Mouse (Mus musculus): ENCODE results near the gene Ergic1.

The Ergic1 gene

GRCm38 (mm10) chr17:26600913-26601447 is 39.7 kb downstream of the Ergic1 start:
- DNase-seq (ENCODE audit: low spot score): no peak

GRCm38 (mm10) chr17:26601514-26601913 is 40.2 kb downstream of the Ergic1 start:
- no peak for DNase-seq (ENCODE audit: low spot score)

- DNase-seq (ENCODE audit: low spot score): no peak
Measured at GRCm38 (mm10) chr17:26601926-26602325, 40.6 kb downstream of the Ergic1 start.

GRCm38 (mm10) chr17:26602371-26602885 is 41.1 kb downstream of the Ergic1 start:
- no peak for DNase-seq (ENCODE audit: low spot score)

GRCm38 (mm10) chr17:26603311-26603710 is 42.0 kb downstream of the Ergic1 start:
- DNase-seq (ENCODE audit: low spot score): no peak

- no peak for DNase-seq (ENCODE audit: low spot score)
Measured at GRCm38 (mm10) chr17:26605636-26606035, 44.3 kb downstream of the Ergic1 start.

GRCm38 (mm10) chr17:26606516-26606915 is 45.2 kb downstream of the Ergic1 start:
- DNase-seq (ENCODE audit: low spot score): no peak

- DNase-seq (ENCODE audit: low spot score): no peak
Measured at GRCm38 (mm10) chr17:26608348-26608747, 47.1 kb downstream of the Ergic1 start.

GRCm38 (mm10) chr17:26608877-26609276 is 47.6 kb downstream of the Ergic1 start:
- DNase-seq (ENCODE audit: low spot score): no peak

GRCm38 (mm10) chr17:26609820-26610219 is 48.5 kb downstream of the Ergic1 start:
- no peak for DNase-seq (ENCODE audit: low spot score)

- DNase-seq (ENCODE audit: low spot score): no peak
Measured at GRCm38 (mm10) chr17:26611328-26611727, 50.0 kb downstream of the Ergic1 start.

- no peak for DNase-seq (ENCODE audit: low spot score)
Measured at GRCm38 (mm10) chr17:26611918-26612317, 50.6 kb downstream of the Ergic1 start.

GRCm38 (mm10) chr17:26614286-26614685 is 53.0 kb downstream of the Ergic1 start:
- no peak for DNase-seq (ENCODE audit: low spot score)

GRCm38 (mm10) chr17:26614708-26615486 is 53.6 kb downstream of the Ergic1 start:
- no peak for DNase-seq (ENCODE audit: low spot score)

- DNase-seq (ENCODE audit: low spot score): no peak
Measured at GRCm38 (mm10) chr17:26616696-26617095, 55.4 kb downstream of the Ergic1 start.

GRCm38 (mm10) chr17:26618498-26618897 is 57.2 kb downstream of the Ergic1 start:
- no peak for DNase-seq (ENCODE audit: low spot score)

GRCm38 (mm10) chr17:26619577-26619976 is 58.3 kb downstream of the Ergic1 start:
- no peak for DNase-seq (ENCODE audit: low spot score)

- no peak for DNase-seq (ENCODE audit: low spot score)
Measured at GRCm38 (mm10) chr17:26620292-26620691, 59.0 kb downstream of the Ergic1 start.

- no peak for DNase-seq (ENCODE audit: low spot score)
Measured at GRCm38 (mm10) chr17:26620786-26621766, 59.8 kb downstream of the Ergic1 start.

GRCm38 (mm10) chr17:26621912-26622311 is 60.6 kb downstream of the Ergic1 start:
- no peak for DNase-seq (ENCODE audit: low spot score)

GRCm38 (mm10) chr17:26623991-26624390 is 62.7 kb downstream of the Ergic1 start:
- DNase-seq (ENCODE audit: low spot score): no peak

- DNase-seq (ENCODE audit: low spot score): no peak
Measured at GRCm38 (mm10) chr17:26624999-26625398, 63.7 kb downstream of the Ergic1 start.

Measured in urinary bladder, postnatal 10 days (tissue).